Mouse (Mus musculus): Measurements from ENCODE around the gene Clpb. TPM values are rescaled to one million over a fixed set of nuclear protein-coding genes. Genes with fewer than 3 reads are reported as not detected.

The Clpb gene
- polyA plus RNA-seq, 1 experiment from 2014 or later, result 21.1 TPM

- no peak overlapping the region for H3K9ac ChIP-seq (replicated peaks; ENCODE audit: low read depth)
- 64% methylated on average over 12 of the region's 12 CpGs for WGBS
Observed at GRCm38 (mm10) chr7:101746559-101747334, 83.3 kb downstream of the Clpb start.

GRCm38 (mm10) chr7:101750268-101750667, 86.8 kb downstream of the Clpb start:
- TF ChIP-seq CTCF (IDR thresholded peaks at IDR 0.05), result no peak
- TF ChIP-seq EP300 (IDR thresholded peaks at IDR 0.05), result no peak
- no peak overlapping the region for H3K27ac ChIP-seq (ENCODE audit: low read length)
- no peaks in the 10 kb centered on the region for H3K4me1 ChIP-seq (ENCODE audit: insufficient read depth, low read depth, low read length)
- peak; percentile 52 for DNase-seq (ENCODE audit: low spot score)
- H3K9ac ChIP-seq (replicated peaks; ENCODE audit: low read depth), result no peak overlapping the region
- WGBS, result 42% methylated on average over 2 of the region's 2 CpGs
- no peaks in the 10 kb centered on the region for H3K36me3 ChIP-seq (ENCODE audit: insufficient read depth, low read length)
- H3K4me3 ChIP-seq (ENCODE audit: low read depth, low read length), result no peak overlapping the region
- peak; percentile 77 for ATAC-seq
- no peaks in the 10 kb centered on the region for H3K27me3 ChIP-seq (replicated peaks; ENCODE audit: insufficient read depth, low read length)
- H3K9me3 ChIP-seq (ENCODE audit: low read length), result no peaks in the 10 kb centered on the region
- no peak overlapping the region for H3K4me2 ChIP-seq (replicated peaks; ENCODE audit: low read depth, low read length)

More at GRCm38 (mm10) chr7:101746559-101747334, 83.3 kb downstream of the Clpb start:
- H3K4me1 ChIP-seq (ENCODE audit: insufficient read depth, low read depth, low read length), result no peaks in the 10 kb centered on the region
- no peak overlapping the region for H3K27ac ChIP-seq (ENCODE audit: low read length)
- no peak for TF ChIP-seq EP300 (IDR thresholded peaks at IDR 0.05)
- TF ChIP-seq CTCF (IDR thresholded peaks at IDR 0.05), result no peak
- no peaks in the 10 kb centered on the region for H3K36me3 ChIP-seq (ENCODE audit: insufficient read depth, low read length)
- ATAC-seq (no peak), DNase-seq (ENCODE audit: low spot score) (no peak)
- H3K4me3 ChIP-seq (ENCODE audit: low read depth, low read length), result no peak overlapping the region
- no peaks in the 10 kb centered on the region for H3K27me3 ChIP-seq (replicated peaks; ENCODE audit: insufficient read depth, low read length)
- H3K4me2 ChIP-seq (replicated peaks; ENCODE audit: low read depth, low read length), result no peak overlapping the region
- no peaks in the 10 kb centered on the region for H3K9me3 ChIP-seq (ENCODE audit: low read length)

GRCm38 (mm10) chr7:101752346-101752745, 88.9 kb downstream of the Clpb start:
- TF ChIP-seq CTCF (IDR thresholded peaks at IDR 0.05) (no peak), EP300 (IDR thresholded peaks at IDR 0.05) (no peak)
- Histone ChIP-seq H3K9ac (replicated peaks; ENCODE audit: low read depth) (no peak overlapping the region), H3K4me3 (ENCODE audit: low read depth, low read length) (no peak overlapping the region)

GRCm38 (mm10) chr7:101753492-101753891, 90.1 kb downstream of the Clpb start:
- Histone ChIP-seq H3K4me3 (ENCODE audit: low read depth, low read length) (no peak overlapping the region), H3K27ac (ENCODE audit: low read length) (no peak overlapping the region), H3K36me3 (ENCODE audit: insufficient read depth, low read length) (no peaks in the 10 kb centered on the region), H3K9me3 (ENCODE audit: low read length) (no peaks in the 10 kb centered on the region), H3K9ac (replicated peaks; ENCODE audit: low read depth) (no peak overlapping the region), H3K4me2 (replicated peaks; ENCODE audit: low read depth, low read length) (no peak overlapping the region), H3K27me3 (replicated peaks; ENCODE audit: insufficient read depth, low read length) (no peaks in the 10 kb centered on the region), H3K4me1 (ENCODE audit: insufficient read depth, low read depth, low read length) (no peaks in the 10 kb centered on the region)
- DNase-seq (ENCODE audit: low spot score) (no peak), ATAC-seq (no peak)
- TF ChIP-seq CTCF (IDR thresholded peaks at IDR 0.05), result no peak
- TF ChIP-seq EP300 (IDR thresholded peaks at IDR 0.05), result no peak
- WGBS, result 94% methylated on average over 5 of the region's 5 CpGs

More at GRCm38 (mm10) chr7:101752346-101752745, 88.9 kb downstream of the Clpb start:
- Histone ChIP-seq H3K9me3 (ENCODE audit: low read length) (no peaks in the 10 kb centered on the region), H3K27ac (ENCODE audit: low read length) (no peak overlapping the region), H3K36me3 (ENCODE audit: insufficient read depth, low read length) (no peaks in the 10 kb centered on the region), H3K27me3 (replicated peaks; ENCODE audit: insufficient read depth, low read length) (no peaks in the 10 kb centered on the region), H3K4me1 (ENCODE audit: insufficient read depth, low read depth, low read length) (no peaks in the 10 kb centered on the region), H3K4me2 (replicated peaks; ENCODE audit: low read depth, low read length) (no peak overlapping the region)
- WGBS, result 85% methylated on average over 3 of the region's 3 CpGs
- ATAC-seq (no peak), DNase-seq (ENCODE audit: low spot score) (no peak)

GRCm38 (mm10) chr7:101754416-101754815, 91.0 kb downstream of the Clpb start:
- TF ChIP-seq CTCF (IDR thresholded peaks at IDR 0.05), result no peak
- TF ChIP-seq EP300 (IDR thresholded peaks at IDR 0.05), result no peak
- H3K36me3 ChIP-seq (ENCODE audit: insufficient read depth, low read length), result no peaks in the 10 kb centered on the region
- H3K4me1 ChIP-seq (ENCODE audit: insufficient read depth, low read depth, low read length), result no peaks in the 10 kb centered on the region
- 75% methylated on average over 2 of the region's 2 CpGs for WGBS
- H3K9ac ChIP-seq (replicated peaks; ENCODE audit: low read depth), result no peak overlapping the region
- ATAC-seq (no peak), DNase-seq (ENCODE audit: low spot score) (no peak)
- H3K27ac ChIP-seq (ENCODE audit: low read length), result no peak overlapping the region
- H3K27me3 ChIP-seq (replicated peaks; ENCODE audit: insufficient read depth, low read length), result no peaks in the 10 kb centered on the region
- H3K9me3 ChIP-seq (ENCODE audit: low read length), result no peaks in the 10 kb centered on the region
- no peak overlapping the region for H3K4me2 ChIP-seq (replicated peaks; ENCODE audit: low read depth, low read length)
- no peak overlapping the region for H3K4me3 ChIP-seq (ENCODE audit: low read depth, low read length)

- DNase-seq (ENCODE audit: low spot score), result no peak
- Histone ChIP-seq H3K9me3 (ENCODE audit: low read length) (no peaks in the 10 kb centered on the region), H3K4me1 (ENCODE audit: insufficient read depth, low read depth, low read length) (no peaks in the 10 kb centered on the region), H3K9ac (replicated peaks; ENCODE audit: low read depth) (no peak overlapping the region), H3K4me2 (replicated peaks; ENCODE audit: low read depth, low read length) (no peak overlapping the region), H3K36me3 (ENCODE audit: insufficient read depth, low read length) (no peaks in the 10 kb centered on the region), H3K4me3 (ENCODE audit: low read depth, low read length) (no peak overlapping the region), H3K27me3 (replicated peaks; ENCODE audit: insufficient read depth, low read length) (no peaks in the 10 kb centered on the region), H3K27ac (ENCODE audit: low read length) (no peak overlapping the region)
- ATAC-seq, result no peak
- TF ChIP-seq EP300 (IDR thresholded peaks at IDR 0.05) (no peak), CTCF (IDR thresholded peaks at IDR 0.05) (no peak)
- WGBS, result 91% methylated on average over 6 of the region's 6 CpGs
Observed at GRCm38 (mm10) chr7:101755301-101755700, 91.9 kb downstream of the Clpb start.

All from lung, postnatal 0 days (tissue).